Mouse (Mus musculus) induced T-regulatory cell, adult 2 months (primary cell): ENCODE data around the gene Hmgcs2.

ENCODE experiments used
- DNase-seq: peaks from one replicate; pipeline ENCODE4 v3.0.0-alpha.2; 2012; ENCODE audit warnings: low read depth

The Hmgcs2 gene

GRCm38 (mm10) chr3:98280204-98280932, at the start of gene Hmgcs2:
Hmgcs2 (plus strand) TSS chr3:98280435.
- DNase-seq, result no peak

- no peak for DNase-seq
These were observed 46.7 kb upstream of the Hmgcs2 start for GRCm38 (mm10) chr3:98233504-98233903.

GRCm38 (mm10) chr3:98236266-98236665, 44.0 kb upstream of the Hmgcs2 start:
- DNase-seq, result no peak

- no peak for DNase-seq
These were observed 43.0 kb upstream of the Hmgcs2 start for GRCm38 (mm10) chr3:98237240-98237639.

GRCm38 (mm10) chr3:98238150-98238549, 42.1 kb upstream of the Hmgcs2 start:
- no peak for DNase-seq

- no peak for DNase-seq
These were observed 38.2 kb upstream of the Hmgcs2 start for GRCm38 (mm10) chr3:98242051-98242450.

- no peak for DNase-seq
These were observed 37.7 kb upstream of the Hmgcs2 start for GRCm38 (mm10) chr3:98242458-98243037.

- no peak for DNase-seq
These were observed 34.3 kb upstream of the Hmgcs2 start for GRCm38 (mm10) chr3:98245892-98246291.

- DNase-seq, result no peak
These were observed 33.1 kb upstream of the Hmgcs2 start for GRCm38 (mm10) chr3:98246985-98247751.

- no peak for DNase-seq
These were observed 30.9 kb upstream of the Hmgcs2 start for GRCm38 (mm10) chr3:98249378-98249777.

- DNase-seq, result no peak
These were observed 30.3 kb upstream of the Hmgcs2 start for GRCm38 (mm10) chr3:98249833-98250448.

GRCm38 (mm10) chr3:98254059-98254458, 26.2 kb upstream of the Hmgcs2 start:
- DNase-seq, result no peak

GRCm38 (mm10) chr3:98254656-98255583, 25.3 kb upstream of the Hmgcs2 start:
- DNase-seq, result no peak

GRCm38 (mm10) chr3:98258723-98259122, 21.5 kb upstream of the Hmgcs2 start:
- DNase-seq, result no peak

GRCm38 (mm10) chr3:98259271-98259751, 20.9 kb upstream of the Hmgcs2 start:
- DNase-seq, result no peak

- no peak for DNase-seq
These were observed 19.7 kb upstream of the Hmgcs2 start for GRCm38 (mm10) chr3:98260534-98260933.

- no peak for DNase-seq
These were observed 18.8 kb upstream of the Hmgcs2 start for GRCm38 (mm10) chr3:98261415-98261814.

GRCm38 (mm10) chr3:98262133-98262532, 18.1 kb upstream of the Hmgcs2 start:
- no peak for DNase-seq

- DNase-seq, result no peak
These were observed 13.0 kb upstream of the Hmgcs2 start for GRCm38 (mm10) chr3:98267249-98267651.

GRCm38 (mm10) chr3:98273623-98274398, 6.4 kb upstream of the Hmgcs2 start:
- DNase-seq, result no peak

GRCm38 (mm10) chr3:98279682-98280081, 553 bp upstream of the Hmgcs2 start:
- DNase-seq, result no peak
